Comparison of ENCODE assay signal across 20 mouse cellular contexts in genomic region chr8:8486866-8487265, GRCm38 (mm10).
DNase-seq lines count a peak whose midpoint lies in the region; ATAC-seq lines count a peak whose summit lies in the region.
"Had no signal": no experiment of that assay in that cellular context is flagged by ENCODE, and none has a peak within 500 bp of the region (broad histone marks: within the 10 kb centered on the region; RNA-seq: fewer than 3 reads in every experiment).

No protein-coding gene starts in this region.

- no peak overlapping the region for H3K9ac ChIP-seq in forebrain, embryonic 14.5 days (ENCODE audit: low read length)
- H3K9ac ChIP-seq in forebrain, embryonic 11.5 days (ENCODE audit: low read length) = no peak overlapping the region
- H3K9ac ChIP-seq in heart, embryonic 11.5 days (ENCODE audit: low read depth, low read length) = no peak overlapping the region
- H3K9ac ChIP-seq: embryonic facial prominence, embryonic 12.5 days; heart, embryonic 15.5 days; kidney, embryonic 15.5 days; limb, embryonic 12.5 days; liver, embryonic 13.5 days; lung, embryonic 15.5 days; midbrain, embryonic 13.5 days had no signal

- H3K4me1 ChIP-seq in forebrain, embryonic 14.5 days (ENCODE audit: control insufficient read depth, insufficient read depth, low read length) = peaks cover 38% of the 10 kb centered on the region
- H3K4me1 ChIP-seq in forebrain, embryonic 11.5 days (replicated peaks; ENCODE audit: control insufficient read depth, insufficient read depth, low read length) = peaks cover 32% of the 10 kb centered on the region
- H3K4me1 ChIP-seq in heart, embryonic 11.5 days (ENCODE audit: control insufficient read depth, insufficient read depth, low read length) = peaks cover 28% of the 10 kb centered on the region

- 0 out of 2 replicates have a peak, but pooled peaks cover 2% of the 10 kb centered on the region for H3K27me3 ChIP-seq in forebrain, embryonic 14.5 days (replicated peaks; ENCODE audit: control insufficient read depth, insufficient read depth, low read length)
- H3K27me3 ChIP-seq in forebrain, embryonic 11.5 days (ENCODE audit: control insufficient read depth, insufficient read depth, low read length) = peaks cover 7% of the 10 kb centered on the region
- no peaks in the 10 kb centered on the region for H3K27me3 ChIP-seq in heart, embryonic 11.5 days (ENCODE audit: control insufficient read depth, insufficient read depth, low read length)
- H3K27me3 ChIP-seq: heart, embryonic 15.5 days had no signal

- 41% methylated on average over 3 of the region's 3 CpGs for WGBS in forebrain, embryonic 14.5 days
- 76% methylated on average over 3 of the region's 3 CpGs for WGBS in forebrain, embryonic 11.5 days
- WGBS in heart, embryonic 11.5 days (ENCODE audit: insufficient replicate concordance) = 87% methylated on average over 3 of the region's 3 CpGs

- DNase-seq in forebrain, embryonic 14.5 days (ENCODE audit: low spot score) = peak; percentile 62
- DNase-seq in forebrain, embryonic 11.5 days (ENCODE audit: low spot score) = no peak
- DNase-seq in layer of hippocampus, adult 11-12 months (ENCODE audit: low spot score) = peak; percentile 51
- DNase-seq in layer of hippocampus, adult 9-10 months (ENCODE audit: low spot score) = no peak
- peak; percentile 69 for DNase-seq in Muller cell, postnatal 12 days (ENCODE audit: inconsistent ontology term)
- peak; percentile 38 to 61 for DNase-seq in layer of hippocampus, postnatal 10 days (ENCODE audit: low spot score in 2 of 2)
- no peak for DNase-seq in natural killer cell, adult 2 months (ENCODE audit: low spot score in 2 of 2)
- DNase-seq: cerebellum, adult 11-12 months; liver, embryonic 13.5 days had no signal

- H3K9me3 ChIP-seq in forebrain, embryonic 14.5 days (replicated peaks; ENCODE audit: control insufficient read depth, low read length) = no peaks in the 10 kb centered on the region
- no peaks in the 10 kb centered on the region for H3K9me3 ChIP-seq in forebrain, embryonic 11.5 days (ENCODE audit: control insufficient read depth, low read length)
- H3K9me3 ChIP-seq in heart, embryonic 11.5 days (replicated peaks; ENCODE audit: control insufficient read depth, low read length) = no peaks in the 10 kb centered on the region
- H3K9me3 ChIP-seq: embryonic facial prominence, embryonic 12.5 days; heart, embryonic 15.5 days; kidney, embryonic 15.5 days; limb, embryonic 12.5 days; liver, embryonic 13.5 days; lung, embryonic 15.5 days; midbrain, embryonic 13.5 days had no signal

- no peak for ATAC-seq in forebrain, embryonic 14.5 days
- no peak for ATAC-seq in forebrain, embryonic 11.5 days (replicated peaks; ENCODE audit: low FRiP score)
- no peak for ATAC-seq in heart, embryonic 11.5 days (replicated peaks; ENCODE audit: insufficient number of reproducible peaks, low FRiP score, low TSS enrichment)
- ATAC-seq: inflammation-experienced regulatory T-cells, adult 6 months; midbrain, embryonic 13.5 days had no signal

- H3K27ac ChIP-seq in forebrain, embryonic 14.5 days (ENCODE audit: low read depth, low read length) = no peak overlapping the region
- H3K27ac ChIP-seq in forebrain, embryonic 11.5 days (ENCODE audit: low read depth, low read length) = no peak overlapping the region
- H3K27ac ChIP-seq in heart, embryonic 11.5 days (ENCODE audit: low read depth, low read length) = no peak overlapping the region
- H3K27ac ChIP-seq: embryonic facial prominence, embryonic 12.5 days; heart, embryonic 15.5 days; kidney, embryonic 15.5 days; left cerebral cortex, adult 2 months; limb, embryonic 12.5 days; liver, embryonic 13.5 days; lung, embryonic 15.5 days; macrophage; midbrain, embryonic 13.5 days had no signal

- H3K4me3 ChIP-seq in forebrain, embryonic 14.5 days (ENCODE audit: low read depth, low read length) = no peak overlapping the region
- H3K4me3 ChIP-seq in forebrain, embryonic 11.5 days (ENCODE audit: low read depth, low read length) = no peak overlapping the region
- no peak overlapping the region for H3K4me3 ChIP-seq in heart, embryonic 11.5 days (ENCODE audit: low read depth, low read length)
- H3K4me3 ChIP-seq: embryonic facial prominence, embryonic 12.5 days; heart, embryonic 15.5 days; kidney, embryonic 15.5 days; left cerebral cortex, adult 2 months; limb, embryonic 12.5 days; liver, embryonic 13.5 days; lung, embryonic 15.5 days; midbrain, embryonic 13.5 days; myocyte had no signal

- H3K4me2 ChIP-seq in forebrain, embryonic 14.5 days (ENCODE audit: low read length) = no peak overlapping the region
- H3K4me2 ChIP-seq in forebrain, embryonic 11.5 days (ENCODE audit: low read depth, low read length, severe bottlenecking) = no peak overlapping the region
- no peak overlapping the region for H3K4me2 ChIP-seq in heart, embryonic 11.5 days
- H3K4me2 ChIP-seq: embryonic facial prominence, embryonic 12.5 days; heart, embryonic 15.5 days; kidney, embryonic 15.5 days; limb, embryonic 12.5 days; liver, embryonic 13.5 days; midbrain, embryonic 13.5 days had no signal

- H3K36me3 ChIP-seq in forebrain, embryonic 14.5 days (ENCODE audit: control insufficient read depth, insufficient read depth, low read length) = no peaks in the 10 kb centered on the region
- H3K36me3 ChIP-seq in forebrain, embryonic 11.5 days (ENCODE audit: control insufficient read depth, insufficient read depth, low read length) = no peaks in the 10 kb centered on the region
- no peaks in the 10 kb centered on the region for H3K36me3 ChIP-seq in heart, embryonic 11.5 days (ENCODE audit: control insufficient read depth, insufficient read depth, low read length)
- H3K36me3 ChIP-seq: embryonic facial prominence, embryonic 12.5 days; heart, embryonic 15.5 days; kidney, embryonic 15.5 days; limb, embryonic 12.5 days; liver, embryonic 13.5 days; lung, embryonic 15.5 days; midbrain, embryonic 13.5 days had no signal

Comparison
In these comparisons a context has a peak if more than half of its experiments do, and no peak if none do; other contexts are left out.
1. DNase-seq: peak in forebrain, embryonic 14.5 days (single experiment), layer of hippocampus, adult 11-12 months (single experiment), Muller cell, postnatal 12 days (single experiment) and layer of hippocampus, postnatal 10 days (2 of 2); none in forebrain, embryonic 11.5 days (single experiment), layer of hippocampus, adult 9-10 months (single experiment) and natural killer cell, adult 2 months (0 of 2).